Mouse (Mus musculus) testis, adult 2 months (tissue): ENCODE results near the gene Tmem205.

ENCODE experiments used
- CTCF ChIP-seq: fragments of 200-500 bp; IDR thresholded peaks from 2 replicates; pipeline ENCODE4 v1.5.1; 2012; ENCODE audit warnings: low read depth, mild to moderate bottlenecking, inconsistent platforms, low read length, moderate library complexity; ENCODE audit not compliant: control insufficient read depth, insufficient read depth, insufficient replicate concordance
- POLR2A ChIP-seq: fragments of 200-500 bp; IDR thresholded peaks from 2 replicates; pipeline ENCODE4 v1.6.1; 2012; ENCODE audit warnings: low read depth, mild to moderate bottlenecking, inconsistent platforms, low read length, moderate library complexity; ENCODE audit not compliant: control insufficient read depth

GRCm38 (mm10) chr9:21909474-21910223 lies 17.7 kb downstream of the Tmem205 start:
- TF ChIP-seq POLR2A (no peak), CTCF (no peak)
